Mouse (Mus musculus) G1E (cell line): ENCODE measurements around the gene Klc3.

Experiments
- CTCF ChIP-seq: IDR thresholded peaks from 2 replicates; pipeline ENCODE4 v1.5.1; 2012; ENCODE audit warnings: low read depth, low read length, inconsistent platforms, mixed read lengths
- GATA1 ChIP-seq: IDR thresholded peaks from 2 replicates; pipeline ENCODE4 v1.6.1; 2012; ENCODE audit warnings: borderline replicate concordance, low read length, inconsistent platforms, mixed read lengths

DNA sequence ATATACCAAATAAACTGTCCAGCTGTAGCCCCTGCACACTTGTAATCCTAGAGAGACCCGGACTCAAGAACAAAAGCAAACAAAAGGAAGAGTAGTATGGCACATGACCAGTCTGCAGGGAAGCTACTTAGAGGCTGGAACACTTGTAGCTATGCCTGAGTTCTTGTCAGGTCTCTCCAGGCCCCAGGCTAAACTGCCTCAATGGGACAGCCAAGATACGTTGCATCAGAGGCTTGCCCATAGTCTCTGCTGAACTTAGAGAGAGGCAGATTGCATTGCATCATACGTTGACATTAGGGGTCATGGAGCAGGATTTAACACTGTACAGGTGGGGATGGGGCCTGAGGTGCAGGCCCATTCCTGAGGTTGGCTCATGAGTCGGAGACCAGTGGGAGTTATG lies 27.9 kb downstream of the Klc3 start:
- TF ChIP-seq CTCF = no peak
- no peak for TF ChIP-seq GATA1
